Mouse (Mus musculus) gastrocnemius, adult 18-20 months (tissue): ENCODE measurements around the gene Clip3. TPM values are rescaled to one million over a fixed set of nuclear protein-coding genes. Genes with fewer than 3 reads are reported as not detected.

Source experiments
- DNase-seq: peaks from one replicate; pipeline ENCODE4 v3.0.0; 2021; ENCODE audit warnings: low spot score
- total RNA-seq, 2 experiments: library from RNA; stranded (reverse); gene quantifications; 2 replicates each; pipeline ENCODE4 v1.2.3; 2021

Gene Clip3
- total RNA-seq, 2 experiments from 2014 or later = 3.2 to 4.3 TPM

GRCm38 (mm10) chr7:30294296-30294695, 2.8 kb downstream of the Clip3 start:
- no peak for DNase-seq

- DNase-seq = peak; percentile 27
Measured at GRCm38 (mm10) chr7:30295103-30295502, 3.6 kb downstream of the Clip3 start.

DNA sequence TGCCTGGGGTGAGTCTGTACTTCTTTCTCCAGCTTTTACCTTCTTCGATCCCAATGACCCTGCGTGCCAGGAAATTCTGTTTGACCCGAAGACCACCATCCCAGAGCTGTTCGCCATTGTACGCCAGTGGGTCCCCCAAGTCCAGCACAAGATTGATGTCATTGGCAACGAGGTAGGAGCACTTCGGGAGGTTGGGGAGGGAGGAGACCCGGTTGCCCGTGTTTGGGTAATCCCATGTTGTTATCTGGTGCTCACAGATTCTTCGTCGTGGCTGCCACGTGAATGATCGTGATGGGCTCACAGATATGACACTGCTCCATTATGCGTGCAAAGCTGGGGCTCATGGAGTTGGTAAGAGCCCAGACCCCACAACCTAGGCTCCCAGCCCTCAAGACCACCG, 5.3 kb downstream of the Clip3 start:
- no peak for DNase-seq

DNA sequence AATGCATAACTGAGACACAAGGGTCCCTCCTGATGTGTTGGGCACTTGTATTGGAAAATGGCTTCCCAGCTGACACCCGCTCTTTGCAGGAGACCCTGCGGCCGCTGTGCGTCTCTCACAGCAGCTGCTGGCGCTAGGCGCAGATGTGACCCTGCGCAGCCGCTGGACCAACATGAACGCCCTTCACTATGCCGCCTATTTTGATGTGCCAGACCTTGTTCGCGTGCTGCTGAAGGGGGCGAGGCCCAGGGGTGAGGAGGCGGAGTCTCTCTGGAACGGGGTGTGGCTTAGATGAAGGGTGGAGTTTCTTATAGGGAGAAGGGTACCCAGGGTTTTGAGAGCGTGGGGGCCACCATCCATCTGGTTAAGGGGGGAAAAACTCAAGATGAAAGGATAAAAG, 5.7 kb downstream of the Clip3 start:
- no peak for DNase-seq

DNA sequence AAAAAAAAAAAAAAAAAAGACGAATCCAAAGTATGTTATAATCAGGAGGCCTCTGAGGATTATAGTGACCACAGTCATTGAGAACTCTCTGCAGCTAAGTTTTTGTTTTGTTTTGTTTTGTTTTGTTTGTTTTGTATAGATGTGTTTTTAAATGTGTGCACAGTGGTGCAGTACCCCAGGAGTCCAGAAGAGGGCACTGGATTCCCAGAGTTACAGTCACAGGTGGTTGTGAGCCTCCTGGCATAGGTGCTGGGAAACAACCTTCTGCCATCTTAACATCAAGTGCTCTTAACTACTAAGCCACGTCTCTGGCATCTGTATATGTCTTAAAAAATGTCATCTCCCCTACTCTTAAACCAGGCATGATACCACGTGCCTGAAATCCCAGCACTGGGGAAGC, 9.4 kb downstream of the Clip3 start:
- DNase-seq = peak; percentile 22

DNA sequence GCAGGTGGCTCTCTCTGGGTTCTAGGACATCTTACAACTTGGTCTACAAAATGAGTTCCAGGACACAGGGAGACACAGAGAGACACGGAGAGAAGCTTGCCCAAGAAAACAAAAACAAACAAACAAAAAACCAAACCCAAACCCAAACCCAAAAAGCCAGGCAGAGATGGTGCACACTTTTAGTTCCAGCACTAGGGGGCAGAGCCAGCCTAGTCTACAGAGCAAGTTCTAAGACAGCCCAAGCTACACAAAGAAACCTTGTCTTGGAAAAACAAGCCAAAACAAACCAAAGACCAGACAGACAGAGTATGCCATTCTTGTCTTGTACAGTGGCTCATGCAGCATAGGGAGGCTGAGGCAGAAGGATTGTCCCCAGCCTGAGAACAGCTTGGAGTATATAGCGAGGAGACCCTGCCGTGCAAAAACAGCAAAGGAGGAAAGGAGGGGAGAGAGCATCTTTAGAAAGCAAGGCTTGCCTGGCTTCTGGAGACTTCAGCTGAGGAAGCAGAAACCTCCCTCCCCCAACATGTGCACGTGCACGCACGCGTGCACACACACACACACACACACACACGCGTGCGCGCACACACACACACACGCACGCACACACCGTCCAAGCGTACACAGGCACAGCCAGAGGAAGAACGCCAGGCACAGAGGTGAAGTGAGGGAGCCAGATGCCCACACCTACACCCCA, 14.7 kb downstream of the Clip3 start:
- no peak for DNase-seq

- peak; percentile 96 for DNase-seq
Measured at GRCm38 (mm10) chr7:30308076-30309005, 16.8 kb downstream of the Clip3 start, which contains the start of gene Alkbh6. Alkbh6 (plus strand) TSS chr7:30308717.

GRCm38 (mm10) chr7:30309395-30310129, 18.0 kb downstream of the Clip3 start:
- no peak for DNase-seq

- no peak for DNase-seq
Measured at GRCm38 (mm10) chr7:30310136-30310535, 18.6 kb downstream of the Clip3 start.

DNA sequence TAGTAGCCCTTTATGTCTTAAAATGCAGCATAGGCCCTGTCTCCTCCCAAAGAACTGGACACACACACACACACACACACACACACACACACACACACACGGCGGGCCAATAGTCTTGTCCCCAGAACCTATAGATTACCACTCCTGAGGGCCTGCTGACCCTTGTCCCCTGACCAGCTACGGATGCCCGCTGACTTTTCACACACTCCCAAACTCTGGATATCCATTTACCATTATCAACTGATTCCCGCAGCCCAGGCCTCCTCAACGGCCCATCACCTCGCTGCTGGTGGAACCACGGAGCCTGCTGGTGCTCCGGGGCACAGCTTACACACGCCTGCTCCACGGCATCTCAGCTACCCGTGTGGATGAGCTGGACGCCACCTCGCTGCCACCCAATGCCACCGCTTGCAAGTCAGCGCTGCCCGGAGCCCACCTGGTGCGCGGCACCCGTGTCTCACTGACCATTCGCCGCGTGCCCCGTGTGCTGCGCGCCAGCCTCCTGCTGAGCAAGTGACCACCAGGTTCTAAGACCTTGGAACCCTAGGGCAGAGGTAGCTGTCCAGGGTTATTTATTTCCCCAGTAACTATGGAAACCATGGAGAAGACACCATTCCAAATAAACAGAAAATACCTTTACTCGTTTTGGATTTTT, 22.3 kb downstream of the Clip3 start:
- DNase-seq = no peak

- DNase-seq = no peak
Measured at GRCm38 (mm10) chr7:30314721-30315155, 23.2 kb downstream of the Clip3 start, which contains the start of gene Syne4. Syne4 (plus strand) TSS chr7:30314807.

GRCm38 (mm10) chr7:30315559-30316529, 24.3 kb downstream of the Clip3 start:
- DNase-seq = no peak

GRCm38 (mm10) chr7:30318142-30318541, 26.6 kb downstream of the Clip3 start:
- no peak for DNase-seq

DNA sequence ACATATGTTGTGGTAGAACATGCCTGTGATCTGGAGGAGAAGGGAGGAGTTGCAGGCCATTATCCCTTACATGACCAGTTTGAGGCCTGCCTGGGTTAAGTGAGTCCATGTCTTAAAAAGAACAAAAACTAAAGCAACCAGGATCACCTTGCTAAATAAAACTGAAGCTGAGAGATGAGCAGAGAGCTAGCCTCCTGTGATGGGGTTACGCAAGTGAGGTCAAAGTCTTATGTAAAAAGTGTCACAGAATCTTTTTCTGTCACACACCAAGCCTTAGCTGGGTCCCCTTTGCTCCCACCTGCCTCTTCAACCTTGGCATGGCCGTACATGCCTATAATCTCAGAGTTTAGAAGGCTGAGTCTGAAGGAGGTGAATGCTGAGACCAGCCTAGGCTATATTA, 29.4 kb downstream of the Clip3 start:
- DNase-seq = no peak

DNA sequence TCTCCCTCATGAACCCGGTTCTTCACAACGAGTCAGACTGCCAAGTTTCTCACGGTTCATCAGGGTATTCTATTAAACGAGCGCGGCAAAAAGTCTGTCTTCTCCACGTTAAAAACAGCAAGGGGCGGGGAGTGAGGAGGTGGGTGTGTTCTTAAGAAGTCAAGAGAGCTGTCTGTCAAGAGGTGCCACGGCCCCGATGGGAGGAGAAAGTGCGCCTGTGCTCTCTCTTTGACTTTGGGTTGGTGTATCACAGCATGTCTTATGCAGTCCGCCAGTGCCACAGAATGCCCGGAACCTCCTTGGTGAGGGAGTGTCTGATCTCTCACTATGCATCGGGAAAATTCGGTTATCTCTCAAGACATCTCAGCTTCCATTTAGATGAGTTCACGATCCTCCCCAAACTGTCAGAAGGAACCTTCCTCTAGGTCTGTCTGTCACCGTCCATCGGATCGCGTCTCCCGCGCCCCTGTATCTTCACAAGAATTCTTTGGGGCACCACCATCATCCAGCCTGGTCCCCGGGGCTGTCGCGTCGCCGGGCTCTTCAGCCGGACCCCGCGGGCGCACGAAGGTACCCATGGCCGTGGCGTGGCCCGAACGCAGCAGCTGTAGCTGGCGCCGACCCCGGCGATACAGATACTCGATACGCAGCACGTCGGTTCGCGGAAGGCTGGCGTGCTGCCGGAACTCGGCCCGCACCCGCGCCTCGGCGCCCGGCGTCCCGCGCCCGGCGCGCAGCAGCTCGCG, 30.2 kb downstream of the Clip3 start, which contains the start of gene E130208F15Rik:
Gene E130208F15Rik (plus strand): TSS at position 202 of the 746 bp plus-strand sequence.
- DNase-seq = peak; percentile 62

GRCm38 (mm10) chr7:30322285-30322667, 30.7 kb downstream of the Clip3 start:
- DNase-seq = peak; percentile 98

DNA sequence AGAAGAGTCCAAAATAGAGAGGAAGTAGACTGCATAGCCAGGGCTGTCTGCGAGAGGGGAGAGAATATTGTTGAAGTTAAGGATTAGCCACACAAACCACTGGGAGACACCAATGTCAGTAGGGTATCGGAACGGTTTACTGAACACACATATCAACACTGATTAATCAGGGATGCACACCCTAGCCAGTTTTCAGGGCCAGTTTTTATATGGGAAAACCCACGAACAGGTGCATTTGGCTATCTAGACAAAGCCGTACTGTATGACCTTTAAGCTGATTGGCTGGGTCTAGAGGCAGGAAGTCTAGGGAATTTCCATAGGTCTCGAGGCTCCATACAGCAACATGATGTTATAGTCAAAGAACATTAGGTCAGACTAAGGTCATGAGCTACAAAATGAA, 31.3 kb downstream of the Clip3 start:
- DNase-seq = no peak

DNA sequence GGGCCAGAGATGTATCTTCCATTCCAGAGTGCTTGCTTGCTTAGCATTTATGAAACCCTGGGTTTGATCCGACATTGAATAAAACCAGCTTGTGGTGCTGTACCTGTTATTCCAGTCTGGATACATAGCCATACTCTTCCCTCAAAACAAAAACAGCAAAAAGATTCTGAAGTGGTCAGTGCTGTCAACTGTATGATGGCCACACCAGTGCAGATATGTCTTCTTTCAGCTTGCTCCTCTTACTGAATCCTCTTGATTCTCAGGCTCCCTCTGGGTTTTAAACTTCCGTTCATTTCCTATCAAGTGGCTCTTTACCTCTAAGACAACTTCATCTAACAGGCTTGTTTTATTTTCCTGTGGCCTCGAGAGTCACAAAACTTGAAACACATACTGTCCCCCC, 32.3 kb downstream of the Clip3 start, which contains the start of gene Sdhaf1:
Gene Sdhaf1 (minus strand): TSS at position 101 of the 400 bp plus-strand sequence.
- no peak for DNase-seq
